13 mouse cellular contexts compared by ENCODE assay signal in genomic region chr16:38370633-38371374, GRCm38 (mm10). TPM values are rescaled to one million over a fixed set of nuclear protein-coding genes. Genes with fewer than 3 reads are reported as not detected.
A peak's percentile ranks its signal among the peaks of the same experiment; 100 is the strongest.
DNase-seq lines count a peak whose midpoint lies in the region; ATAC-seq and TF ChIP-seq lines count a peak whose summit lies in the region.
"Had no signal": no experiment of that assay in that cellular context is flagged by ENCODE, and none has a peak within 500 bp of the region (broad histone marks: within the 10 kb centered on the region; RNA-seq: fewer than 3 reads in every experiment).

No protein-coding gene starts in this region.

- H3K9ac ChIP-seq in MEL (ENCODE audit: control insufficient read depth, low read depth, low read length, poor library complexity, severe bottlenecking), result peak overlapping the region; percentile 80
- no peak overlapping the region for H3K9ac ChIP-seq in limb, embryonic 13.5 days

- no peaks in the 10 kb centered on the region for H3K9me3 ChIP-seq in MEL (replicated peaks; ENCODE audit: insufficient read depth, low read length)
- H3K9me3 ChIP-seq in limb, embryonic 13.5 days, result no peaks in the 10 kb centered on the region

- DNase-seq in adrenal gland, postnatal 25 days, result peak; percentile 30
- no peak for DNase-seq in adrenal gland, postnatal 4 days (ENCODE audit: low spot score in 2 of 2)
- peak; percentile 88 for DNase-seq in MEL (ENCODE audit: low read depth, low spot score)
- DNase-seq in heart, adult 9 months (ENCODE audit: low spot score in 2 of 2), result peak; percentile 52 to 55
- no peak for DNase-seq in frontal cortex, postnatal 14 days (ENCODE audit: low spot score in 2 of 2)
- no peak for DNase-seq in thymus, adult 2 months
- no peak for DNase-seq in layer of hippocampus, adult 9-10 months (ENCODE audit: low spot score)
- DNase-seq: cerebellum, postnatal 25 days; lung, postnatal 10 days; retina, postnatal 1 day had no signal

- WGBS in limb, embryonic 13.5 days, result 81% methylated on average over 8 of the region's 8 CpGs
- WGBS in thymus, adult 2 months, result 96% methylated on average over 8 of the region's 8 CpGs

- H3K27ac ChIP-seq in MEL (ENCODE audit: control insufficient read depth, low read depth, low read length), result peak overlapping the region; percentile 100
- no peak overlapping the region for H3K27ac ChIP-seq in limb, embryonic 13.5 days
- H3K27ac ChIP-seq in thymus, adult 2 months (ENCODE audit: control insufficient read depth, insufficient read depth, low read length), result no peak overlapping the region
- H3K27ac ChIP-seq: kidney, postnatal 0 days had no signal

- H3K27me3 ChIP-seq in MEL (ENCODE audit: control insufficient read depth in 1 of 2, insufficient read depth in 2 of 2, low read length in 2 of 2), result no peaks in the 10 kb centered on the region
- H3K27me3 ChIP-seq in limb, embryonic 13.5 days, result no peaks in the 10 kb centered on the region
- H3K27me3 ChIP-seq in thymus, adult 2 months (ENCODE audit: control insufficient read depth, insufficient read depth, low read length), result no peaks in the 10 kb centered on the region

- no peak for TF ChIP-seq RAD21 in MEL (IDR thresholded peaks at IDR 0.05; ENCODE audit: low read depth, low read length)

- no peak for TF ChIP-seq CTCF in MEL (IDR thresholded peaks at IDR 0.05 in 2 of 3, conservative IDR thresholded peaks at IDR 0.05 in 1 of 3; ENCODE audit: control insufficient read depth in 1 of 3, insufficient read depth in 1 of 3, low read depth in 2 of 3, low read length in 3 of 3, poor library complexity in 1 of 3, severe bottlenecking in 1 of 3)
- no peak for TF ChIP-seq CTCF in thymus, adult 2 months (IDR thresholded peaks at IDR 0.05; ENCODE audit: borderline replicate concordance, control insufficient read depth, extremely low read depth, insufficient read depth, low read length, poor library complexity)

- TF ChIP-seq POLR2A in MEL (IDR thresholded peaks at IDR 0.05; ENCODE audit: control insufficient read depth in 1 of 2, insufficient read depth in 1 of 2, low read depth in 1 of 2, low read length in 2 of 2, poor library complexity in 1 of 2), result peak in 1 of 2 experiments; percentile 76; a peak in 2 of 4 replicates
- TF ChIP-seq POLR2A in thymus, adult 2 months (IDR thresholded peaks at IDR 0.05; ENCODE audit: control insufficient read depth, extremely low read depth, insufficient read depth, low read length, poor library complexity), result no peak

- peaks cover 0 to 48% of the 10 kb centered on the region in 2 experiments; a peak in 2 of 4 replicates for H3K36me3 ChIP-seq in MEL (ENCODE audit: control insufficient read depth in 1 of 2, insufficient read depth in 2 of 2, low read length in 2 of 2)
- no peaks in the 10 kb centered on the region for H3K36me3 ChIP-seq in limb, embryonic 13.5 days
- H3K36me3 ChIP-seq in thymus, adult 2 months (ENCODE audit: control insufficient read depth, insufficient read depth, low read length), result no peaks in the 10 kb centered on the region

- ATAC-seq in limb, embryonic 13.5 days (ENCODE audit: low FRiP score, low read depth), result peak; percentile 71

- no peak overlapping the region for H3K4me2 ChIP-seq in limb, embryonic 13.5 days (replicated peaks)

- peaks cover 20% of the 10 kb centered on the region for H3K79me2 ChIP-seq in MEL (ENCODE audit: control insufficient read depth, insufficient read depth, low read length, poor library complexity)

- TF ChIP-seq EP300 in MEL (IDR thresholded peaks at IDR 0.05; ENCODE audit: low read depth in 1 of 2, low read length in 2 of 2), result peak in 1 of 2 experiments; percentile 73; a peak in 2 of 4 replicates

- H3K4me3 ChIP-seq in MEL (ENCODE audit: control insufficient read depth in 1 of 2, insufficient read depth in 1 of 2, low read depth in 2 of 2, low read length in 2 of 2), result peak overlapping the region; percentile 38 to 56
- H3K4me3 ChIP-seq in limb, embryonic 13.5 days, result no peak overlapping the region
- no peak overlapping the region for H3K4me3 ChIP-seq in thymus, adult 2 months (ENCODE audit: control insufficient read depth, insufficient read depth, low read length)

- H3K4me1 ChIP-seq in MEL (ENCODE audit: control insufficient read depth in 1 of 2, insufficient read depth in 2 of 2, low read length in 2 of 2), result peaks cover 31 to 60% of the 10 kb centered on the region in 2 experiments
- H3K4me1 ChIP-seq in limb, embryonic 13.5 days, result peaks cover 10% of the 10 kb centered on the region; the same call in 1 of the 2 replicates
- H3K4me1 ChIP-seq in thymus, adult 2 months (replicated peaks; ENCODE audit: control insufficient read depth, insufficient read depth, low read length), result 0 out of 2 replicates have a peak, but pooled peaks cover 3% of the 10 kb centered on the region

TF ChIP-seq in MEL, 35 proteins besides CTCF, POLR2A, EP300 and RAD21:
- TF ChIP-seq NELFE (IDR thresholded peaks at IDR 0.05; ENCODE audit: low read depth, low read length) (peak; percentile 71), JUND (IDR thresholded peaks at IDR 0.05; ENCODE audit: low read depth, low read length) (no peak), TBP (IDR thresholded peaks at IDR 0.05; ENCODE audit: low read depth, low read length) (peak; percentile 92), ZNF384 (IDR thresholded peaks at IDR 0.05; ENCODE audit: low read depth, low read length) (no peak; the same call in 1 of the 2 replicates), POLR2AphosphoS5 (IDR thresholded peaks at IDR 0.05; ENCODE audit: borderline replicate concordance, low read depth, low read length) (no peak; the same call in 1 of the 2 replicates), ETS1 (IDR thresholded peaks at IDR 0.05; ENCODE audit: low read depth, low read length) (peak; percentile 77), MYC (IDR thresholded peaks at IDR 0.05; ENCODE audit: low read depth, low read length) (peak; percentile 75; the same call in 1 of the 2 replicates), CHD2 (IDR thresholded peaks at IDR 0.05; ENCODE audit: low read length) (no peak), ZMIZ1 (IDR thresholded peaks at IDR 0.05; ENCODE audit: low read depth, low read length) (peak; percentile 53; the same call in 1 of the 2 replicates), CHD1 (IDR thresholded peaks at IDR 0.05; ENCODE audit: low read depth, low read length) (0 out of 2 replicates have a peak, but pooled peaks have one; percentile 38), GATA1 (IDR thresholded peaks at IDR 0.05; ENCODE audit: low read depth, low read length) (0 out of 2 replicates have a peak, but pooled peaks have one; percentile 20), MXI1 (IDR thresholded peaks at IDR 0.05; ENCODE audit: low read depth, low read length) (no peak; the same call in 1 of the 2 replicates), ELF1 (IDR thresholded peaks at IDR 0.05; ENCODE audit: low read depth, low read length) (no peak), MEF2A (IDR thresholded peaks at IDR 0.05; ENCODE audit: extremely low read depth, insufficient replicate concordance, low read depth, low read length, poor library complexity, severe bottlenecking) (no peak), GABPA (IDR thresholded peaks at IDR 0.05; ENCODE audit: low read depth, low read length) (no peak), HCFC1 (IDR thresholded peaks at IDR 0.05; ENCODE audit: low read depth, low read length) (peak; percentile 12; the same call in 1 of the 2 replicates), TCF12 (IDR thresholded peaks at IDR 0.05; ENCODE audit: low read depth, low read length) (peak; percentile 43), SIN3A (IDR thresholded peaks at IDR 0.05; ENCODE audit: low read length) (no peak; the same call in 1 of the 2 replicates)

RNA-seq across cellular contexts. Expression of gene Popdc2, which starts 8.8 kb away (rescaled TPM):
- total RNA-seq in adrenal gland, postnatal 25 days (2021), result 1.5 TPM in 2 replicates
- total RNA-seq in adrenal gland, postnatal 4 days (2021), result 1 to 10 TPM; 2.1 to 2.8 TPM
- total RNA-seq in MEL (2012; rRNA removed), result 15.2 and 17.5 TPM in 2 replicates
- polyA plus RNA-seq in MEL (2012; ENCODE audit: insufficient read depth in 1 of 2, insufficient read length in 2 of 2, low read depth in 1 of 2, low replicate concordance in 2 of 2, missing spikeins in 1 of 2), result 10 to 100 TPM in 1 of 2 experiments, not detected in 1; 45.4 TPM
- polyA plus RNA-seq in limb, embryonic 13.5 days (2015; fragmentation: Nextera tagmentation; extraction: Ambion mirVana), result 3.3 and 3.5 TPM in 2 replicates
- 3.1 and 33.2 TPM in 2 replicates for polyA plus RNA-seq in thymus, adult 2 months (2012; rRNA removed)

RNA-seq across cellular contexts. Expression of gene Gm21987, which starts 24.0 kb away (rescaled TPM):
- not detected in 2 replicates for total RNA-seq in adrenal gland, postnatal 25 days (2021)
- total RNA-seq in adrenal gland, postnatal 4 days (2021), result not detected
- total RNA-seq in MEL (2012; rRNA removed), result not detected in 2 replicates
- polyA plus RNA-seq in MEL (2012; ENCODE audit: insufficient read depth in 1 of 2, insufficient read length in 2 of 2, low read depth in 1 of 2, low replicate concordance in 2 of 2, missing spikeins in 1 of 2), result not detected
- not detected in 2 replicates for polyA plus RNA-seq in limb, embryonic 13.5 days (2015; fragmentation: Nextera tagmentation; extraction: Ambion mirVana)
- polyA plus RNA-seq in thymus, adult 2 months (2012; rRNA removed), result not detected in 2 replicates
- total RNA-seq: hematopoietic stem cell, adult 5-6 weeks had no signal
- polyA plus RNA-seq: kidney, postnatal 0 days had no signal

RNA-seq across cellular contexts. Expression of gene Cox17, which starts 24.0 kb away (rescaled TPM):
- total RNA-seq in adrenal gland, postnatal 25 days (2021), result 271 and 273 TPM in 2 replicates
- total RNA-seq in adrenal gland, postnatal 4 days (2021), result 100 to 1,000 TPM; 171 to 172 TPM
- 293 and 295 TPM in 2 replicates for total RNA-seq in MEL (2012; rRNA removed)
- 100 to 1,000 TPM in 1 of 2 experiments, not detected in 1; 269 TPM for polyA plus RNA-seq in MEL (2012; ENCODE audit: insufficient read depth in 1 of 2, insufficient read length in 2 of 2, low read depth in 1 of 2, low replicate concordance in 2 of 2, missing spikeins in 1 of 2)
- polyA plus RNA-seq in limb, embryonic 13.5 days (2015; fragmentation: Nextera tagmentation; extraction: Ambion mirVana), result 98.8 and 106 TPM in 2 replicates
- 61.0 and 68.7 TPM in 2 replicates for polyA plus RNA-seq in thymus, adult 2 months (2012; rRNA removed)

RNA-seq across cellular contexts. Expression of gene Maats1, which starts 28.9 kb away (rescaled TPM):
- total RNA-seq in adrenal gland, postnatal 25 days (2021), result 0.36 and 0.48 TPM in 2 replicates
- total RNA-seq in adrenal gland, postnatal 4 days (2021), result 1 to 10 TPM in 1 of 2 experiments, under 1 TPM in 1; 0.56 to 1.1 TPM
- total RNA-seq in MEL (2012; rRNA removed), result 0.10 TPM in 1 of 2 replicates, not detected in the other
- polyA plus RNA-seq in MEL (2012; ENCODE audit: insufficient read depth in 1 of 2, insufficient read length in 2 of 2, low read depth in 1 of 2, low replicate concordance in 2 of 2, missing spikeins in 1 of 2), result under 1 TPM in 1 of 2 experiments, not detected in 1; 0.03 TPM
- polyA plus RNA-seq in limb, embryonic 13.5 days (2015; fragmentation: Nextera tagmentation; extraction: Ambion mirVana), result 0.08 and 0.10 TPM in 2 replicates
- polyA plus RNA-seq in thymus, adult 2 months (2012; rRNA removed), result 0.05 and 0.12 TPM in 2 replicates
- total RNA-seq: hematopoietic stem cell, adult 5-6 weeks had no signal

Comparison
In these comparisons a context has a peak if more than half of its experiments do, and no peak if none do; other contexts are left out.
1. DNase-seq: peak in adrenal gland, postnatal 25 days (single experiment), MEL (single experiment) and heart, adult 9 months (2 of 2); none in adrenal gland, postnatal 4 days (0 of 2), frontal cortex, postnatal 14 days (0 of 2), thymus, adult 2 months (single experiment) and layer of hippocampus, adult 9-10 months (single experiment).
2. H3K4me3 ChIP-seq: peak in MEL (2 of 2); none in limb, embryonic 13.5 days (single experiment) and thymus, adult 2 months (single experiment).